Mouse (Mus musculus) retina, adult 2 months (tissue): ENCODE results near the gene Rhcg.

Experiments
- DNase-seq: peaks from one replicate; pipeline ENCODE4 v3.0.0-alpha.2; 2012; ENCODE audit warnings: low read depth, low spot score

Rhcg gene

GRCm38 (mm10) chr7:79552702-79553101, 64.8 kb downstream of the Rhcg start:
- no peak for DNase-seq

- no peak for DNase-seq
Measured at GRCm38 (mm10) chr7:79548893-79549555, 68.4 kb downstream of the Rhcg start.

GRCm38 (mm10) chr7:79547092-79547491, 70.4 kb downstream of the Rhcg start:
- DNase-seq: peak; percentile 54

- no peak for DNase-seq
Measured at GRCm38 (mm10) chr7:79545066-79545400, 72.4 kb downstream of the Rhcg start.

- no peak for DNase-seq
Measured at GRCm38 (mm10) chr7:79544281-79545065, 73.0 kb downstream of the Rhcg start.
